Mouse (Mus musculus) embryo, embryonic 11 days (tissue): ENCODE measurements around the gene G6pdx.

Experiments
- DNase-seq: peaks from one replicate; pipeline ENCODE4 v3.0.0-alpha.2; 2015

Gene G6pdx

DNA sequence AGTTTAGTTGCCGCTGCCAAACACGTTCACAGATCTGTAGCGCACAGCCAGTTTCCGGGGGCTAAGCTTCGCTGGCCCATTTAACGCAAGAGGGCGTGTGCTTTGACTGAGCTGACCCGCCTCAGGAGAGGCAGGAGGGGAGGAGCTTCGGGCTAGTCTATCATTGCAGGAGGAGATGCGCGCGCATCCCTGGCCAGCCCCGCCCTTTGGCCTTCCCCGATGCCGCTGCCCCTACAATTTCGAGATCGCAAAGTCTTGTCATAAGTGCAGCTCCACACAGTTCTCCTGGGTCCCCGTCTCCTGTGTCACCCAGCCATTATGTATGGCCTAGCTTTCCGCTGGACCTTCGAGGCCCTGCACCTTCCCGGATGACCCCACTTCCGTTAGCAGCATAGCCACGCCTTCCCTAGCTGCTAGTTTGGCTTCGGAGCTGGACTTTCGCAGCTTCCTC lies at the start of gene G6pdx:
Gene G6pdx (minus strand): TSS at position 369 of the 451 bp plus-strand sequence.
- DNase-seq, result peak; percentile 90

DNA sequence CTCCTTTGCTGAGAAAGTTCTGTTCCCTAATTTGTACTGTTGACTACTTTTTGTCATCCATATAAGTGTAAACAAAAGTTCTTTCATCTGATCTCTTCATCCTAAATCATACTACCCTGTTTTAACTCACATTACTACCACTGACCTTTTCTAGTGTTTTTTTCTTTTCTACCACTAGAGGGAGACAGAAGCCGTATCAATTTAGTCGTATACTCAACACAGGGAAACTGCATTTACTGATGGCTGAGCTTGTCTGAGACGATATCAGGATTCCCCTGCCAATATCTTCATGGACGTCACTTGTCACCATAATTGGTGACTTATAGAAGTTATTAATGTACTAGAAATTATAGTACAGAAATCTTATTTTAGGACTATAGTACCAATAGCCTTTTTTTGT lies 23.8 kb upstream of the G6pdx start:
- DNase-seq, result peak; percentile 36

DNA sequence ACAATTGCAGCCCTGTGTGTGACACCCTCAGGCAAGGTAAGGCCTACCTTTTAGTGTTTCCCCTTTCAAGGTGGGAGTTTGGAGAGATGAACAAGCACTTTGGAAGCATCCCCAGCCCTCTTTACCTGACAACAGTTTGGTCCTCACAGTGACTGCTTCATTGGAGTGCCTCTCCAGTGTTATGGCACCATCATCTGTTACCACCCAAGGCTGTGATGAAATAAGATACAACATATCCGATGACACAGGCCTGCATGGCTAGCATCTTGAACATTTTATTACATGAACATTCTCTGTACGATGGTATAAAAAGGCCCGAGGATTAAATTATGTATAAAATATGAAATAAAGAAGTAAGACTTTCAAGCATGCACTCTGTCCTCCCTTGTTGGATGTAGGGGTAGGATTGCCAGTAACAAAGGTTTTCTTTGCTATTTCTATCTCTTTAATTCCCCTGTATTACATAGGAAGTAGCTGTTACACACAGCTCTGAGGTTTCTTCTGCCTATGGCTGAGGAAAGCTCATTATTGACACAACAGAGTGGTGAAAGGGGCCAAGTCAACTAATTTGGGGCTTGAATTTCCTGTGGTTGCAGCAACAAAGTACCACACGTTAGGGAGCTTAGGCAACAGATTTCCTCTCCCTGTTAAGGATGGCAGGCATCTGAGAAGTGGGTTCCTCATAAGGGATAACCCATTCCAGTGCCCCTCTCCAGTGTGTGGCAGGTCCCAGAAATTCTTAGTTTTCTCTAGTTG lies 22.3 kb upstream of the G6pdx start:
- no peak for DNase-seq

DNA sequence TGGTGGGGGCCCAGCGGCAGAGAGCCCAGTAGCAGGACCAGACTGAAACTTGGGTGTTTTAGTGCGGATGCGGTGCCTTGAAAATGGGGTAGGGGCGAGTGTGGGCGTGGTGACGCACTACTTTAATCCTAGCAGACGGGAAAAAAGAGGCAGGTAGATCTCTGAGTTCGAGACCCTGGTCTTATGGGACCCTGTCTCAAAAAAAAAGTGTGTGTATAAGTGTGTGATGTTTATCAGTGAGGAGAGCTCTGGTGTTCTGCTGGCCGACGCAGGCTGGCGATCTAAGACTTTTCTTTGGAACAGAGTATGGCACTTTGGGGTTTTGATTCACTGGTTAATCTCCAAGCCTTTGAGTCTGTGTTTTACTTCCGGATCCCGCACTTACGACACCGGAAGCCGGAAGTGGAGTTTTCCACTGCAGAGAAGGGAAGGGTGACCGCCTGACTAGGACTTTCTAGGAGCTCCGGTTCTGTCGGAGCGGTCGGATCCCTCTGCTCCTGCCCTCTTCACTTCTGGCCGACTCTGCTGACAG lies 362 bp upstream of the G6pdx start:
- DNase-seq, result peak; percentile 85

DNA sequence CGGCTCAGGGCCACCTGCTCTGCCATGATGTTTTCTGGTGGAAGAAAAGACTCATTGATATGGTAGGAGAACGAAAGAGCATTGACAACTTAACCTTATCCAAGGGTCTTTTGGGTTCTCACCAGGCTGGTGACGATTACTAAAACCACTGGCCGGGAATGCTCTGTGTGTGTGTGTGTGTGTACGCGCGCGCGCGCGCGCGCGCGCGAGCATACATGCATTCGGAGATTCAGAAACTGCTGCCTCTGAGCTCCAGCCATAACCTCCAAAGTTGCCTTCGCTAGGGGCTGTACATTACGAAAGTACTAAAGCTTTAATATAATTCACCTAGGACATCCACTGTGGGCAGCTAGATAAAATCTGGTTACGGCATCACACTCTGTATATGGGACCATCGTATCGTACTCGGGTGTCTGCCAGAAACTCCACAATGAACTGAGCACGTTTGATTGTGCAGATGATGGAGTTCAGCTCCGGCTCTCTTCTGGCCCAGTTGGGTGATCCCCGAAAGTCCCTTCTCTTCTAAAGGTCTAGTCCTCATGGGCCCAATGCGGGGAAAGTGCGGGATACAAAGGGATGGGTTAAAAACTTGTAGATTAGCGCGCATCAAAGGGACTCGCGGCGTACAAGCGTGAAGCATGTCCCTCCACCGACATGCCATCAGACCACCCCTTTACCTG lies 708 bp downstream of the G6pdx start:
- DNase-seq, result peak; percentile 42

DNA sequence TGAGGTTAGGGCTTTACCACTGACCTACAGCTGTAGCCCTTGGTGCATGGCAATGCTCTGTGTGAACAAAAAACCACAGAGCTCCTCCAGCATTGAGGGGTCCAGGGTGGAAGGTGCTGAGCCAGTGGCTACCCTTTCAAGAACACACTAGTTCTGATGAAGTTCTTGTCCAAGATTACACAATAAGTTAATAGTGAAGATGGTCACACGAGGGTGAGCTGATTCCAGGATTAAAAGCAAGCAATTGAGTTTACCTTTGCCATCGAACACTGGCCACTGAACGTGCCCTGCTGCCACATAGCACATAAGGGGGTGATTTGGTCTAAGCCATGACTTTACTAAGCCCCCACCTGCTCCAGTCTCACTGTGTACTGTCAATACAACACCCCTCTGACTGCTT lies 1.9 kb downstream of the G6pdx start:
- DNase-seq, result no peak

DNA sequence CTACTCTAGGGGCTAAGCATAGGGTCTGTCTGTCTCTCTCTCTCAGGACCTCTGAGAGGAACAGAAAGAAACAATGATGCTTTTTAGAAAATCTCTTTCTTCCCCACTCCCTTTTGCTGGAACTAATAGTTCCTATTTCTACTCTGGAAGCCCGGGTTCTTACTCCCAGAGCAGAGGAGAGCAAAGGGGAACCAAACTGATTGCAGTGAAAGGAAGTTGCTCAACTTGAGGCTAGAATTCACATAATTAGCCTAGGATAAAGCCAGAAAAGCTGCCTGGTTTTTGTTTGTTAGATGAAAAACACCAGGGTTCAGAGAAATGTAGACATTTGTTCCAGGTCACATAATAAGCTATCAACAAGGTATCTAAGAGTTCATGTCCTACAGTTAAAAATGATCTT lies 2.7 kb downstream of the G6pdx start:
- DNase-seq, result no peak

DNA sequence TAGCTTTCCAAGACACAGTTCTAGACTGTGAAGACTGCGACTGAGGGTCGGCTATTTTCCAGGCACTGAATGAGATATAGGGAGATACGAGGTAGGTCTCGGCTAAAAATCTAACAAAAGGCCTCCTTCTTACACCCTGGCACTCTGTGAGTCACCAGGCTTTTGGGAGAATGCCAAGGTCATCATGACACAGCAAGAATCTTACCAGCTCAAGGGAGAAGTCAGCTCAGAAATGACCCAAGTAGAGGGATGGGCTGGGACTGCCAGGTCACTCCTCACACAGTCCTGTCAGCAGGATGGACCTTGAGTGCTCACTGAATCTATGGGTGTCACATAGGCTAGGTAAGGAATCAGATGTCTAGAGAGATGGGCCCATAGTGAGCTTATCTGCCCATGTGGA lies 3.8 kb downstream of the G6pdx start:
- DNase-seq, result no peak

DNA sequence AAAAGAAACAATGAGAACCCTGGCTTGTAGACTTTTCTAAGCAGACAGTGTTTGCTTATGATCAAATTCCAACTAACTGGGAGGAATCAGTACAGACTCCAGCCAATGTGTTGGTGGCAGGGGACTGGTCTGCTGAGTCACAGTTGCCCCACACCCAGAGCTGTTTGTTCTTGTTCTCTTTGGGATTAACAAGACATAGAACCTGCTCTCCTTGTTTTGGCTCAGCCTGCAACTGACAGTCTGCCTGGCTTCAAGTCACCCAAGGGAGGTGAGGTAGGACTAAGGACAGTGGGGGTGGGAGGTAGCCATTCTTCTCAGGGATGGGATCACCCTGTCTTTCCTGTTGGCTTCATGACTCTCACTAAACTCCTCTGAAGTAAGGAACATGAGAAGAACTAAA lies 4.6 kb downstream of the G6pdx start:
- DNase-seq, result no peak

DNA sequence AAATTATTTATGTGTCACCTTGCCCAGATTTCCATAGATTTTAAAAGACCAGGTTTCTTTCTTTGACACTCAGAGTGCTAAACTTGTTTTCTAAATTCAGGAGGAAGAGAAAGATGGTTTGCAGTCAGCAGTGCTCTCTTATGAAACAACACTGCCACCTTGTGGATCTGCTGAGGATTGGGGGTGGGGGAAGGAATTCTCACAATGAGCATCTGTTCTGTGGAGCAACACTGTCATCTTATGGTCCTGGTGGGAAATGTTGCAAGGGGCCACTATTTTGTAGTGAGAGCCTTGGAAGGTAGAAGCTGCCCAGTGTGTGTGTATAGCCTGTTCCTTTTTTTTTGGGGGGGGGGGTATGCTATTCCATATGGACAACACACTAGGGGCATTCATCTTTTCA lies 15.6 kb downstream of the G6pdx start:
- DNase-seq, result peak; percentile 75

DNA sequence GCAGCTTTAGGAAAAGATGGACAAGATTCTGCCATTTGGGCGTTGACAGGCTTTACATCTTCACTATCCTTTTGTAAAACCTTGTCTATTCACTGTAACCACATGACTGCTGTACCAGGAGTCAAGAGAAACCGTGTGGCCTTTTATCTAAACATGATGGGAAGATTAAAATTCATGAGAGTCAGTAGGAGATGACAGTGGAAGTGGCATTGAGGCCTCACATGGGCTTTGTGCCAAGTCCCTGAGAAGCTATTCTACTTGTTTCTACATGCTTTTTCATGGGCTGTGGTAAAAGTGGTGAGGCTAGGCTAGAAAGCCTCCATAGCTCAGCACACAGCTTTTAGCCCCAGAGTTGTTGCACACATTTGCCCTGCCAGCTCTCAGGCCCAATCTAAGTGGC lies 20.7 kb downstream of the G6pdx start:
- no peak for DNase-seq

DNA sequence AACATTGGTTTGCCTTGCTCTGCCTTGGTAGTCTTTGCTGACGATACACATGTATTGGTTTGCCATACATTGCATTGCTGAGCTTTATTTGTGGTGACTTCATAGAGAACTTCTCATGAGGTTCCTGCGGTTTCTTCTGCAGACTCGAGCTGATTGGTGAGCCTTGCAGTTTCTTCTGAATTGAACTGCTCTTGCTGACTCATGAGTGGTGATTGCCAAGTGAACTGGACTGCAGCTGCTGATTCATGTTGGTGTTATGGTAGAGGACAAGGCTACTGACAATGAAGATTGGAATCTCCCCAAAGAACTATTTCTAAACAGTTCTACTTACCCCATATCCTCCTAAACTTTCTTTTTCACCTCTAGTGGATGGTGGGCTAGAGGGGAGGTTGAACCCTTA lies 28.9 kb downstream of the G6pdx start:
- no peak for DNase-seq

DNA sequence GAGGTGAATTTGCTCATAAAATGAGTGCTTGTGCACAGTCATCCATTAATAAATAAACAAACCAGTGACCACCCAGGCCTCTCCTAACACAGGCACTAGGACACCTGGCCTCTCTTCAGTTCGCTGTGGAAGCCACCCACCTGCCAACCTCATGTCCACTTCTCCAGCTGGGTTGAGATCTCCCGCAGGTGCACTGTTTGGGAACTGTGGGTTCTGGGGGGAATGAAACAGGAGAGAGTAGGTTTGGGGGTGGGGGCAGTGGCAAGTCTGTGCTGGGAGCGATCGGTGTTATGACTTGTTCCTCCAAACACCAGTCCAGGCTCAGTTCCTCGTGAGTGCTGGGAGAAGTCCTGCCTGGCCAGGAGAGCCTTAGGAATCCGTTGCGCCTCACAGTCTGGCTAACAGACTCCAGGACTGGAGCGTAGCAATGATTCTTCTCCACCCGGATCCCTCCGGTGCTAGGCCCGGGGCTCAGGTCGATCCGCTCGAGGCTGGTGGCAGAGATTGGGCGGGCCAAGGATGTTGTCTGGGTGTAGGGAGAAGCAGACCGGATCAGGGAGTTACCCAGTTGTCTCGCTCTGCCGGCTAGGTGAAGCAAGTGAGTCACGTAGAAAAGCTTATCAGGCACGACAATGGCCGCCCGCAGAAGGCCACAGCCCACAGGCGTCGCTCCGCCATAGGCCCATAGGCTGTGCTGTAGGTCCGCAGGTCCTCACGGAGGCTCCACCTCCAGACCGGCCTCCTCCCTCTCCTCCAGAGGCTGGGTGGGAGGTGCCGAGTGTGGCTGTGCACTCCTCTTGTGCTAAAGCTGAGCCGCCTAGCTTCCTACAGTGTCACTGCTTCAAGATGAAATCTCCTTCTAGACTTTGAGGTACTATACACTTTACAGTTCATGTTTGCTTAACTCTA lies 36.2 kb downstream of the G6pdx start, which contains the start of the genes Fam3a and Ikbkg:
Gene Fam3a (minus strand): TSS at position 738 of the 909 bp plus-strand sequence.
Gene Ikbkg (plus strand): TSS at position 756 of the 909 bp plus-strand sequence.
- peak; percentile 91 for DNase-seq

DNA sequence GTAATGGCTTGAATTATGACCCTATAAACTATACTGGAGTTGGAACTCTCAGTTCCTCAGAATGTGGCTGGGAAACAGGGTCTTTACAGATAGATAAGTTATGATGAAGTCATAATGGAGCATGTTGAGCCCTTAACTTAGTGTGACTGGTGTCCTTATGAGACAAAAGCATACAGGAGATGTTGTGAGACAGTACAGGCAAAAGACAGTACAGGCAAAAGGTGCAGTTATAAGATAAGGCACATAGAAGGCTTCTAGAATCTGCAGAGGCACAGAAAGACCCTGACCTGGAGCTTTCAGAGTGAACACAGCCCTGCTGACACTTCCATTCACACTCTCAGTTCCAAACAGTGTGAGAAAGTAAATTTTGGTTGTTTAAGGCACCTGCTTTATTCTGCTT lies 40.8 kb downstream of the G6pdx start:
- DNase-seq, result no peak

DNA sequence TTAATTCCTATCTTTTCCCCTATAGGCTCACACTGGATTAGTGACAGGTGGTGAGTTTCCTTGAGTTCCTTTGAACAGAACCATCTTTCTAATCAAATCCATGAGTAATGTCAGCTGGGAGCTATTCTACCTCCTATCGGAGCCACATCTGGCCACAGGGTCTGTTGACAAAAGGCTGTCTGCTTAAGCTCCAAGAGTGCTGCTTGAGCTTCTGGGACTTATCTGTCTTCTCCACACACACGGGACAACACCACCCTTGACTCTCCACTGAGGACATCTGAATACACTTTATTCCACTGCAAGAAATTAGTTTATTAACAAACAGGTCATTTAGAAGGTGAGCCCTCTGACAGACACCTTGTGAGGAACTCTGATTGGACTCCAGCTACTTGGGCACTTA lies 44.5 kb downstream of the G6pdx start:
- no peak for DNase-seq

DNA sequence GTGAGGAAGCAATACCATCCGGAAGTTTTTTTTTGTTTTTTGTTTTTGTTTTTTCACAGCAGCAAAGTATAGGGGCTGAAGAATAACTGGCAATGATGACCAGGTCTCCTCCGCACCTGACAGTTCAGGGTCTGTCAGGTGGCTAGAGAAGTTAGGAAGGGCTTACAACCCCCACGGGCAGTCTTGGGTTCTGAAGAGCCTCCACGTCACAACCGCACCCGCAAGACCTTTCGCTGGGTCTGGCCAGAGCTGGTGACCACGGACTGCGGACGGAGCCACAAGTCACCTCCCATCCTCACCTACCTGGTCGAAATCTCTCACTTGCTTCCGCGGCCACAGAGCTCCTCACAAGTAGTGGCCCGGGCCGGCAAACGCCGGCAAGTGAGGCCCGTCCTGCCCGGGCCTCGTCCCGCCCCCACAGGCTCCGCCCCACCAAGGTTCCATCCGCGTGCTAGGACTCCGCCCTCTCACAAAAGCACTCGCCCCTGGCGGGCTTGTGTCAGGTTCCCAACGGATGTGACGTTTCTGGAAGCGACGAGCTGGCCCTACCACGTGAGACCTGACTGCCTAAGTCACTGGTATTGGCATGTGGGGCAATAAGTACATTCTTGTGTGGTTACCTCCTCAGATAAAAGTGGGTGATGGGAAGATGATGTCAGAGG lies 56.0 kb downstream of the G6pdx start, which contains the start of the genes Ubl4a and Slc10a3:
Gene Ubl4a (minus strand): TSS at position 331 of the 662 bp plus-strand sequence.
Gene Slc10a3 (minus strand): TSS at position 462 of the 662 bp plus-strand sequence.
- DNase-seq, result peak; percentile 93

DNA sequence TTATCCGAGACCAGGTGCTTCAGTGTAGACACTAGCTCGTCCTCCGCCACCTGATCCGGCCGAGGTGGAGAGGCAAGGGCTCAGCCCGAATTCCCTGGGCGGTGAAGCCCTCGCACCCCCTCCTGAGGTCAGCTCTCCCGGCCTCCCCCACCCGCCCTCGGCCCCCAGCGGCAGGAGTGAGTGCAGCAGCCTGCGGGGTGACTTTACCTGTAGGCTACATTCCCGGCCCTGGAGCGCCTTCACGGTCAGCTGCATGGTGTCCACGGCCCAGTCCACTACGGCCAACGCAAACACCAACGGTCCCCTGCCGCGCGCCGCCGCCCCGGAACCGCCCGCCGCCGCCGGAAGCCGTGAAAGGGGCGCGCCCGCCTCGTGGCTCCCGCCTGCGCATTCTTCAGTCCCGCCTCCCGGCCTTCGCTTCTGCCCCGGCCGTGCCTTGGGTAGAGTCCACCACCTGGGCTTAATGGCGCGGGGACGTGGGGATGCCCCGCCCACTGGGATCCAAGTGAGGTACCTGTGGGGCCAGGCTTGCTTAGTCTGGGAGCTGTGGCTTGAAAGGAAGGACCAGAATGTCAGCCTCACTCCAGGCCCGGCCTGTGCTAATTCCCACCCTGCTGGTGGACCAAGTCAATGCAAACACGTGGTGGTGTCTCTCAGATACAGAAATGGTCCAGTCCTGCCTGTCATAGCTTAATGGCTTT lies 60.6 kb downstream of the G6pdx start:
- peak; percentile 82 for DNase-seq

DNA sequence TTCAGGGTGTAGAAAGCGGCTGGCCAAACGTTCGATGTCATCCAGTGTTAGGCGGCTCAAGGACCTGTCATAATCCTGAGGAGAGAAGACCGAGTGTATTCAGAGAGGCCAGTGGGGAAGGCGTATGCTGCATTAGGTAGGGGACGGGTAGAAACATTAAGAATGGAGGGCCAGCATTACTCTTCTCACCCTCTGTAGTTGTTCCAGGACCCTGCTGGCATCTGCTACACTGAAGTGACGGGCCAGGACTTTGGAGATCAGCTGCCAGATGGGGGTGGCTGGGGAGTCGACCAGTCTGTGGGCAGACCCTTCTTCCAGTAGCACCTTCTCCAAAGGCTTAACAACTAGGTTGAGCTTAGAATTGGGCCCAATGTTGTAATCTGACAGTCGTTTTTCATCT lies 61.5 kb downstream of the G6pdx start:
- no peak for DNase-seq
